Mouse (Mus musculus) activated CD4-positive, CD25-positive, alpha-beta regulatory T cell, adult 4 months (primary cell): ENCODE data around the gene Arap2. TPM values are rescaled to one million over a fixed set of nuclear protein-coding genes. Genes with fewer than 3 reads are reported as not detected.
A peak's percentile ranks its signal among the peaks of the same experiment; 100 is the strongest.

Source experiments
- ATAC-seq: one replicate; pipeline ENCODE4 v1.8.0; 2017
- polyA plus RNA-seq, 2 experiments: library from polyadenylated mRNA; unstranded; fragments of 100-300 nt; shearing (Covaris generic); gene quantifications; one replicate each; pipeline ENCODE4 v1.2.1; 2017

Gene Arap2
- polyA plus RNA-seq, 2 experiments from 2014 or later, result 19.5 to 27.0 TPM

DNA sequence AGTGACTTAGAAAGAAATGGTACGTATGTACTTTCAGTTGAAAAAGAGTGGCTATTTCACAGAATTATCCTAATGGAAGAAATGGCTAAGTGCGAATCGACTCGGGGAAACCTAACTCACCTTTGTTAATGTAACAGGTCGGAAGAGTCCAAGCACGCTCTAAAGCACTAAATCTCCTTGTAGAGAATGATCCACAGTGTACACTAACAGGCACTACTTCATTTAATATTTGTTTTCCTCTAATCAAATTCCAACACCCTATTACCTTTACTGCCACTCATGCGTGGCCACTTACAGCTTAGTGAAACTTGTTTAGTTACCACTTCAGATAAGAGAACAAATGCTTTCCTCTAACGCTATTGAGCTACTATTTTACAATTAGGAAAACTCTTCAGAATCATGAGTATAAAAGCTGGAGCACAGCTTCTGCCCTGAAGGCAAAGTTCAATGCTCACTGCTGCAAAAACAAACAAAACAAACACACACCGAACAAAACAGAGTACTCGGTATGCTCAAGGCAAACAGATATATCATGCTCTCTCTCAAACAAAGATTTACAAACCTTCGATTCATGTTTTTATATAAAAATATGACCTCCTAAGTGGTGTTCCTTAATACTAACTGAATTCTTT lies 143.0 kb downstream of the Arap2 start:
- ATAC-seq, result no peak

DNA sequence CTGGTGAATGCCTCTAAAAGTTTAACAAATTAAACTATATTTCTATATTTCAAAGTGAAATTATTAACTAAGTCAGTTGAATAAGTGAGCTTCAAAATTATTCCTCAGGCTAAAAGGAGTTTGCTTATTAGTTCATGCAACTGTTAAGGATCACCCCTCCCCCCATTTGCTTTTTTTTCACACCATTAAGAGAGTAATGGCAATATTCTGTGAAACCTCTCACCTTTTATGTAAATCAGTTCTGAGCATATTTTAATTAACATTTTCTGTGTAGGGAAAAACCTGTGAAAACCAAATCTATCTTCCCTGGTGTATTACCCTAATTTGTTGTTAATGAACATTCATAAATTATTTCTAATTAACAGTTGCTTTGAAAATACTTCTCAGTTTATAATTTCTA lies 147.7 kb downstream of the Arap2 start:
- no peak for ATAC-seq

DNA sequence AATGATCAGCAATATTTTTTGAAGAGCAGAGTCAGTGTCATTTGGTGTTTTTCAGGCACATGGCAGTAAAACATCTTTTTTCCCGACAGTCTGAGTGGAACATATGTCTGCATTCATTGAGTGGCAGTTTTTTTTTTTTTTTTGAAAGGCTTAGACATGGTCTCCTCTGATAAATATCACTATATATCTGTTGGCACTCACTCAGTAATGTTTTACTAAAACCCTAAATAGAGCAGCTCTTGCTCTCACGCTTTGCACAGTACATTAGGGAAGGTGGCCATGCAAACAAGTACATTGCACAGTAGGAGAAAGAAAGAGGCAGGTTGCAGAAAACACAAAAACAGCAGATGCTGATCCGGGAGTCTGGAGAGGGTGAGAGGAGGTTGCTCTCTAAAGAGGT lies 154.0 kb downstream of the Arap2 start:
- no peak for ATAC-seq

DNA sequence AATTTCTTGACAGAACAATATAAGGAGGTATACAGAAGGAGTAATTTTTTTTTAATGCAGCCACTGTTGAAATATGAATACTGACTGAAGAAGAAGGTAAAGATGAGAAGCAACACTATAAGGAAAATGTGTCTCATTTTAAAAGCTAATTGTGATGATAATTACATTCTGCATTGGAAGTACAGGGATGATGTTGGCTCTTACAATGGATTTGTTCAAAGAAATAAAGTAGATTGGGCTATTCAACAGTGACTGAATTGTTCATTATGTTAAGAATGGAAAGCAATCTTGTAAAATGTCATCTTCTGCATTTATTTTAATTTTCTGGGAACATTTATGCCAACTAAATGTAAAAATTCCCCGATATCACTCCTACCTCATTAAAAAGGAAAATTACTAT lies 178.6 kb downstream of the Arap2 start:
- ATAC-seq, result no peak

DNA sequence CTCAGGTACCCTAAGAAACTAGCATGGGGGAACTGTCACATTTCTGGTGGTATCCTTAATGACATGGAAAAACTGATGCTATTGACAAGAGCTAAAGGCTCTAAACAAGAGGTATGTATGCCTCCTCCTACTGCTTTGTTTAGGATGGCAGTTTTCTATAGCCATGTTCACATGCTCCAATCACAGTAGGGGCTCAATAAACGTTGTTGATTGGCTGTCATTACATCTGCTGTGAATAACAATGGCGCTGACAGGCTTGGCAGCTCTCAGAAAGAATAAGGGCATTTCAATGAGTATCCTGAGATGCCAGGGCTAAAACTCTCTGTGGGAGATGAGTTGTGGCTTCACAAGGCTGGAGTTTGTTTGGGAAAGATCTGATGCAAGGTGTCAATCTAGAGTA lies 183.3 kb downstream of the Arap2 start:
- no peak for ATAC-seq

DNA sequence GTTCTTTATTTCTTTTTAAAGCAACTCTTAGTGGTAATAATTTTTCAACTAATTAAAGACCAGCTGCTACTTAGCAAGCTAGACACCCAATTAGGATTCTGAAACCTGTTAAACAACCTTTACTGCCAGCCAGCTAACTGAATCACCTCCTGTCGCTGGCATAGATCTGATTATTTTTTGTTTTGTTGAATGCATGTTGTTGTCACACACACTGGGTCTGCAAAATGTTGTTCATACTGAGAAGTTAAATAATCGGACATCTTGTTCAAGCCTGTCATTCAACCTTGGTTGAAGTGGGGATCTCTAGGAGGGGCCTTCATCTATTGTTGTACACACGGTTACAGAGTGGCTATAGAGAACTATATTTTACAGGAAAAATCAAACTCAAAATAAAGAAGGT lies 184.3 kb downstream of the Arap2 start:
- ATAC-seq, result no peak

DNA sequence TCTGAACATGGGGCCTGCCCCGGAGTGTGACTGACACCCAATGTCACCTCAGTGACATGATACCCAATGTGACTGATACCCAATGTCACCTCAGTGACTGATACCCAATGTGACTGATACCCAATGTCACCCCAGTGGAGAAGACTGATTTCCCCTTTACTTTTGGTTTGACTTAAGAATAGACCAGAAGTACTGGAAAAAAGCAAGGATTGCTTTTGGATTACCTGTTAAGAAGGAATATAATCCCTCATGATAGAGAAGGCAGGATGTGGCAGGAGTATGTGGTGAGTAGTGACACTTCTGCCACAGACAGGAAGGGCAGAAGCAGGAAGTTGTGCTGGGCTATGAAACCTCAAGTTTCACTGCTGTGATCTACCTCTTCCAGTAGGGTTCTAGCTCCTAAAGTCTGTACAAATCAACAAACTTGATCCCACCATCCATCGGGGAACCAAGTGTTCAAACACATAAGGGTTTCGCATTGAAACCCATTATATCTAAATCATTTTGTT lies 191.6 kb downstream of the Arap2 start:
- ATAC-seq, result peak; percentile 96

Other genes starting within 250 kb of the Arap2 start
- not detected for gene Dthd1, start 47.7 kb upstream of the Arap2 start, polyA plus RNA-seq